Mouse (Mus musculus) adrenal gland, postnatal 10 days (tissue): ENCODE data around the gene Acot4. TPM values are rescaled to one million over a fixed set of nuclear protein-coding genes. Genes with fewer than 3 reads are reported as not detected.
"Not testable (repeated sequence)": the region's sequence is repeated elsewhere in the genome, so short reads cannot be mapped to it uniquely, and the experiment has no call there.

Experiments used
- DNase-seq: peaks from one replicate; pipeline ENCODE4 v3.0.0; 2021; ENCODE audit warnings: mixed read lengths
- long read RNA-seq, 2 experiments: library from polyadenylated mRNA; stranded (forward); transcript quantifications; one replicate each; pipeline ENCODE4 v2.0.0; 2021
- total RNA-seq, 2 experiments: library from RNA; stranded (reverse); gene quantifications; 2 replicates each; pipeline ENCODE4 v1.2.3; 2021

Gene Acot4
- total RNA-seq = 1 to 10 TPM; 6.2 to 7.8 TPM
- long read RNA-seq, experiment 1, full-length matches to known transcripts = 26 of 31 reads
- long read RNA-seq, experiment 1, partial matches to known transcripts = 1 of 31 reads
- long read RNA-seq, experiment 1, other reads (novel, unspliced or antisense) = 4 of 31 reads
- long read RNA-seq, experiment 2, full-length matches to known transcripts = 7 of 9 reads
- long read RNA-seq, experiment 2, partial matches to known transcripts = 0 of 9 reads
- long read RNA-seq, experiment 2, other reads (novel, unspliced or antisense) = 2 of 9 reads

GRCm38 (mm10) chr12:84038241-84038640 is at the start of gene Acot4:
Acot4 (plus strand) TSS chr12:84038379.
- DNase-seq = peak; percentile 60

- DNase-seq = no peak
Measured at GRCm38 (mm10) chr12:83988483-83988882, 49.7 kb upstream of the Acot4 start.

GRCm38 (mm10) chr12:83989378-83989777 is 48.8 kb upstream of the Acot4 start:
- DNase-seq = no peak

GRCm38 (mm10) chr12:83997221-83997620 is 41.0 kb upstream of the Acot4 start:
- no peak for DNase-seq

GRCm38 (mm10) chr12:83998341-83999107 is 39.7 kb upstream of the Acot4 start:
- DNase-seq = no peak

GRCm38 (mm10) chr12:83999237-83999636 is 38.9 kb upstream of the Acot4 start:
- peak; percentile 82 for DNase-seq

- DNase-seq = no peak
Measured at GRCm38 (mm10) chr12:84000418-84000817, 37.8 kb upstream of the Acot4 start.

GRCm38 (mm10) chr12:84003866-84004265 is 34.3 kb upstream of the Acot4 start:
- DNase-seq = no peak

GRCm38 (mm10) chr12:84008251-84008650 is 29.9 kb upstream of the Acot4 start:
- no peak for DNase-seq

- no peak for DNase-seq
Measured at GRCm38 (mm10) chr12:84008729-84009128, 29.4 kb upstream of the Acot4 start.

- peak; percentile 75 for DNase-seq
Measured at GRCm38 (mm10) chr12:84009171-84009965, 28.8 kb upstream of the Acot4 start, which contains the start of gene Acot1. Acot1 (plus strand) TSS chr12:84009490.

GRCm38 (mm10) chr12:84010201-84010600 is 28.0 kb upstream of the Acot4 start:
- DNase-seq = no peak

GRCm38 (mm10) chr12:84011251-84012040 is 26.7 kb upstream of the Acot4 start:
- DNase-seq = peak; percentile 88

- DNase-seq = no peak
Measured at GRCm38 (mm10) chr12:84013130-84013529, 25.0 kb upstream of the Acot4 start.

- no peak for DNase-seq
Measured at GRCm38 (mm10) chr12:84013701-84014100, 24.5 kb upstream of the Acot4 start.

- DNase-seq = peak; percentile 81
Measured at GRCm38 (mm10) chr12:84020528-84020927, 17.7 kb upstream of the Acot4 start.

GRCm38 (mm10) chr12:84022266-84022665 is 15.9 kb upstream of the Acot4 start:
- not testable (repeated sequence) for DNase-seq

- DNase-seq = no peak
Measured at GRCm38 (mm10) chr12:84023052-84023745, 15.0 kb upstream of the Acot4 start.

GRCm38 (mm10) chr12:84025888-84026287 is 12.3 kb upstream of the Acot4 start:
- DNase-seq = no peak

GRCm38 (mm10) chr12:84028328-84028727 is 9.9 kb upstream of the Acot4 start:
- DNase-seq = not testable (repeated sequence)

GRCm38 (mm10) chr12:84029043-84029442 is 9.1 kb upstream of the Acot4 start:
- not testable (repeated sequence) for DNase-seq
